Comparison of ENCODE assay signal across 8 mouse cellular contexts in genomic region chr13:106760232-106760875, GRCm38 (mm10).
DNase-seq lines count a peak whose midpoint lies in the region; ATAC-seq lines count a peak whose summit lies in the region.

No protein-coding gene starts in this region.

- peak overlapping the region; percentile 21 for H3K27ac ChIP-seq in brown adipose tissue, adult 24 weeks (replicated peaks; ENCODE audit: low read depth, low read length)

- ATAC-seq in CD4-positive, CD25-positive, alpha-beta regulatory T cell, adult 4 months, result no peak

- H3K4me3 ChIP-seq in brown adipose tissue, adult 24 weeks (ENCODE audit: insufficient read depth, low read depth, low read length), result no peak overlapping the region

- DNase-seq in layer of hippocampus, adult 11-12 months (ENCODE audit: low spot score), result peak; percentile 14
- no peak for DNase-seq in layer of hippocampus, postnatal 36 days
- peak; percentile 32 for DNase-seq in heart, postnatal 4 days
- peak; percentile 53 to 64 for DNase-seq in lung, adult 18-20 months
- no peak for DNase-seq in thymus, postnatal 36 days
- DNase-seq in natural killer cell, adult 2 months (ENCODE audit: low spot score in 2 of 2), result no peak

- peaks cover 20% of the 10 kb centered on the region for H3K4me1 ChIP-seq in brown adipose tissue, adult 24 weeks (ENCODE audit: control insufficient read depth, insufficient read depth, insufficient read length, low read length)

Comparison
In these comparisons a context has a peak if more than half of its experiments do, and no peak if none do; other contexts are left out.
1. DNase-seq: peak in layer of hippocampus, adult 11-12 months (single experiment), heart, postnatal 4 days (single experiment) and lung, adult 18-20 months (2 of 2); none in layer of hippocampus, postnatal 36 days (0 of 2), thymus, postnatal 36 days (0 of 2) and natural killer cell, adult 2 months (0 of 2).